Mouse (Mus musculus): Measurements from ENCODE around the gene Slc16a6.

DNA sequence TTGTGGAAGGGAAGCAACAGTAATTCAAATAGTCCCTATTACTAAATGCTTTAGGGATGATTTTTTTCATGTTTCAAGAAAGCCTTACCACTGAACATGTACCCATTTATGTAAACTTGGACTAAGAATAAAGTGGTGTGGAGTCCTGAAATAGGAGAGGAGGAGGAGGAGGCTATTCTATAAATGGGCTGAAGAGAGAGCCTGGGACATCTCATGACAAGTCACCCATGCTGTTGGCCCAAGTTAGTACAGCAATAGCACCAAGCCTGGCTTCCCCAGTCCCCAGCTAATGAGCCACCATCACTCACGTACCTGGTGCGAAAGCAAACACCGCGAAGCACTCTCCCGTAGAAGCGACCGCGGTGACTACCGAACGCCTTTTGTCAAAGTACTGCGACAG lies 15.2 kb downstream of the Slc16a6 start:
- TF ChIP-seq CTCF (IDR thresholded peaks at IDR 0.05; ENCODE audit: insufficient read depth, low read length) (no peak), POLR2A (IDR thresholded peaks at IDR 0.05; ENCODE audit: borderline replicate concordance, extremely low read depth, low read depth, low read length) (no peak)
